Mouse (Mus musculus) embryonic facial prominence, embryonic 13.5 days (tissue): Measurements from ENCODE around the gene Klf1. TPM values are rescaled to one million over a fixed set of nuclear protein-coding genes. Genes with fewer than 3 reads are reported as not detected.

Experiments
- ATAC-seq: fragments of 200-750 bp; cut with Nextera tagmentation; 2 replicates; pipeline ENCODE4 v1.8.0; 2017; ENCODE audit warnings: low read depth; ENCODE audit not compliant: insufficient number of reproducible peaks, insufficient read depth, low FRiP score, low TSS enrichment
- H3K27ac ChIP-seq: fragments of 300-500 bp; sonication (generic); 2 replicates; pipeline ENCODE4 v1.5.1; 2015; ENCODE audit warnings: moderate library complexity, mild to moderate bottlenecking, inconsistent platforms
- H3K27me3 ChIP-seq: fragments of 300-500 bp; sonication (generic); 2 replicates; pipeline ENCODE4 v1.6.1; 2015; ENCODE audit warnings: mild to moderate bottlenecking, inconsistent platforms
- H3K36me3 ChIP-seq: fragments of 300-500 bp; sonication (generic); 2 replicates; pipeline ENCODE4 v1.6.1; 2015; ENCODE audit warnings: mild to moderate bottlenecking, inconsistent platforms
- H3K4me1 ChIP-seq: fragments of 300-500 bp; sonication (generic); 2 replicates; pipeline ENCODE4 v1.6.1; 2015; ENCODE audit warnings: inconsistent platforms
- H3K4me2 ChIP-seq: fragments of 300-500 bp; sonication (generic); 2 replicates; pipeline ENCODE4 v1.6.1; 2015; ENCODE audit warnings: moderate library complexity, mild to moderate bottlenecking, inconsistent platforms
- H3K4me3 ChIP-seq: fragments of 300-500 bp; sonication (generic); 2 replicates; pipeline ENCODE4 v1.5.1; 2015; ENCODE audit warnings: mild to moderate bottlenecking, inconsistent platforms
- H3K9ac ChIP-seq: fragments of 300-500 bp; sonication (generic); 2 replicates; pipeline ENCODE4 v1.6.1; 2015; ENCODE audit warnings: mild to moderate bottlenecking, inconsistent platforms
- H3K9me3 ChIP-seq: fragments of 300-500 bp; sonication (generic); 2 replicates; pipeline ENCODE4 v1.6.1; 2016; ENCODE audit warnings: inconsistent platforms
- WGBS: fragments of 180-500 bp; shearing (Covaris S2); methylation state at CpG from one replicate; pipeline ENCODE4 v1.1.7; 2015; ENCODE audit warnings: mixed read lengths; 5-methylcytosine and 5-hydroxymethylcytosine counted together
- polyA plus RNA-seq: library from polyadenylated mRNA; unstranded; fragments of >200 nt; fragmentation: Nextera tagmentation; extraction: Ambion mirVana; gene quantifications from 2 replicates; pipeline ENCODE4 v1.2.1, GENCODE M21; 2015

Klf1 gene
- polyA plus RNA-seq, 1 experiment from 2014 or later: 1.8 TPM

DNA sequence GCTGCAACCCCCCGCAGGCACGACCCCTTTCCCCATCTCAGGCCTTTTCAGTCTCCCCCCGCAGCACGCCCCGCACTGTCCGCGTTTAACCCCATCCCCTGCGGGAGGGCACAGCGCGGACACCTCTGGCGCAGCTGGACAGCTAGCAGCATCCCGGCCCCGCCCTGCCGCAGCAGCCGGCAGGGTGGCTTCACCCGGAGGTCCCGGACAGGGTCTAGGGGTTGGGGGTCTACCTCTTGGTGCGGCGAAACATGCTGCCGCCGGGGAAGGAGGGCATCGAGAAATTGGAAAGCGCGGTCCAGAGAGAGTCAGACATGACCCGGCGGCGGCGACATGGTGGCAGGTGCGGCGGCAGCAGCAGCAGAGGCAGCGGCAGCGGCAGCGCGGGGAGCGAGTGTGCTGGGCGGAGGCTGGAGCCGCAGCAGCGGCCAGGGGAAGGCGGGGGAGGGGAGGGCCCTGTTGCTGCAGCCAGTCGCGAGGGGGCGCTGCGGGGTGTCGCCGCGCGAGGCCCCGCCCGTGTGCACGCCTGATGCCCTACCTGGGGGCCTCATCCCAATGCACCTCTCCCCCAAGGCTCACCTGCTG, 35.3 kb downstream of the Klf1 start, which contains the start of gene Mast1:
Gene Mast1, minus strand, starts transcription at position 398 of the 585 bp plus-strand sequence.
- H3K36me3 ChIP-seq: no peaks in the 10 kb centered on the region
- H3K27ac ChIP-seq: no peak within 1 kb of the TSS
- peak within 1 kb of the TSS; percentile 45 for H3K4me3 ChIP-seq
- ATAC-seq: no peak
- H3K9ac ChIP-seq: peak within 1 kb of the TSS; percentile 49; the same call in 1 of the 2 replicates
- peaks cover 90% of the 10 kb centered on the region for H3K27me3 ChIP-seq
- H3K9me3 ChIP-seq: no peaks in the 10 kb centered on the region
- under 1% methylated on average over 47 of the region's 50 CpGs for WGBS
- peaks cover 17% of the 10 kb centered on the region for H3K4me1 ChIP-seq
- peak within 1 kb of the TSS; percentile 81 for H3K4me2 ChIP-seq

DNA sequence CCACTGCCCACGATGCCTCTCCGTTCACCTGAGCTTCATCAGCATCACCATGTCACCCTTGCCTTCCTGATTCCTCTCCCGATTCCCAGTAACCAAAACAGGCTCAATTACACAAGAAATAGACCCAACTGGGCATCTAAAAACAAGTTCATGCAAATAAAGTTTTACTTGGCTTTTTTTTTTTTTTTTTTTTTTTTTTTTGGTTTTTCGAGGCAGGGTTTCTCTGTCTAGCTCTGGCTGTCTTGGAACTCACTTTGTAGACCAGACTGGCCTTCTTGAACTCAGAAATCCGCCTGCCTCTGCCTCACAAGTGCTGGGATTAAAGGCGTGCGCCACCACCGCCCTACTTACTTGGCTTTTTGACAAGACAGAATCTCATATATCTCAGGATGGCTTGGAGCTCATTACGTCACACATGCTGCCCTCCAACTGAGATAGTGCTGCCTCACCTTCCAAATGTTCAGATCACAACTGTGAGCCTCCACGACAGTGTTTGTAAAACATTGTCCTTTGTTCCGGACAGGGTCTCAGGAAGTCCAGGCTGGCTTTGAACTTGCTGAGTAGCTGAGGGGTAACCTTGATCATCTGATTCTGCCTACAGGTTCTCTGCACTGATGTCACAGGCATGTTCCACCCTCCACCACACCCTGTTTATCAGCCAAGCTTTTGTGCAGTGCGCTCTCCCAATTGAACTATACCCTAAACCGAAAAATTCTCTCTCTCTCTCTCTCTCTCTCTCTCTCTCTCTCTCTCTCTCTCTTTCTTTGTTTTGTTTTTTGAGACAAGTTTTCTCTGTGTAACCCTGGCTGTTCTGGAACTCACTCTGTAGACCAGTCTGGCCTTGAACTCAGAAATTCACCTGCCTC, 36.1 kb downstream of the Klf1 start:
- Histone ChIP-seq H3K4me3 (peak overlapping the region; percentile 45; the same call in 1 of the 2 replicates), H3K36me3 (no peaks in the 10 kb centered on the region), H3K27ac (no peak overlapping the region), H3K4me1 (peaks cover 17% of the 10 kb centered on the region), H3K27me3 (peaks cover 86% of the 10 kb centered on the region), H3K9me3 (no peaks in the 10 kb centered on the region), H3K4me2 (peak overlapping the region; percentile 81), H3K9ac (no peak overlapping the region)
- no peak for ATAC-seq
- 61% methylated on average over 13 of the region's 13 CpGs for WGBS

DNA sequence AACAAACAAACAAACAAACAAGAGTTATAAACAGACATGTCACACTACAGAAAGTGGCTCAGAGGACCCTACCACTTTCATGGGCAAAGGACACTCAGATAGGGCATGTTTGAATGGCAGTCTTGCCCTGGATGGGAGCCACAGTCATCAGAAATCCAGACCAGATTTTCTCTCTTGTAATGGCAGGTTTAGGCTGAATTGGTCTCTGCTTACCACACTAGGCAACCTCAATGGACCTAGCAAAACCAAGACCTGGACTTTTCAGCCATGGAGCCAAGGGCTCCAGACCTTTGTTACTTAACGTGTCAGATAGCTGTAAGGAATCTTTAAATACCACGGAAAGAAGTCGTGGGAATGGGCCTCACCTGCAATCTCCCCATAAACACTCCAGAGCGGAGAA, 42.0 kb downstream of the Klf1 start:
- peaks cover 88% of the 10 kb centered on the region for H3K27me3 ChIP-seq
- no peak for ATAC-seq
- WGBS: 10% methylated on average over 4 of the region's 4 CpGs

DNA sequence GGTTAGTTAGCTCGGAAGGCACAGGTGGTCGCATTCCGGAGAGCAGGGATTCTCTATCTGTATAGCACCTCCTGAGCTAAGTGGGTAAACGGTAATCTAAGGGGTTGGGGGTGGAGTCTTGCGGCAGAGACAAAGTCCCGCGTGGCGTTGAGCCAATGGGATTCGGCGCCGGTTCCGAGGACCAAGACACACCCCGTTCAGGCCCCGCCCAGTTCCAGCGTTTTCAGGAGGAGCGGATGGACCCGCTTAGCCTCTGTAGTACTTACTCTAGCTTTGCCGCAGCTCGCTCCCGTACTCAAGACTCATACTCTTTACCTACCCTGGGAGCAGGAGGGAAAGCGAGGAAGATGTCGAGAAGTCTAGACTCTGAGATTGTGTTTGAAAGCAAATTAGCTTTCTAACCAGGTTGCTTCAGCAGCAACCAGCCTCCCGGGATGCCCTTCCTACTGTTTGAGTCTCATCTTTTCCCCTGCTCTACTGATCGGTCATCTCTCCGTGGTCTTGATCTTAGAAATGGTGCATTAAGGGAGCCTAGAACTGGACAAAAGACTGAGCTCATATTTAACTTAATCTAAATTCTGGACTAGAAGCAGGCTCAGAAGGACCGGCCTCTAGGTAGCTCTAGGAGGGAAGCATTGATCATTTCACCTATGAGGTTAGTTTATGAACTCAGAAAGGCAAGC, 42.9 kb downstream of the Klf1 start:
- no peak for ATAC-seq
- Histone ChIP-seq H3K9me3 (no peaks in the 10 kb centered on the region), H3K27me3 (peaks cover 85% of the 10 kb centered on the region), H3K36me3 (no peaks in the 10 kb centered on the region), H3K4me2 (peak overlapping the region; percentile 14; the same call in 1 of the 2 replicates), H3K27ac (no peak overlapping the region), H3K4me1 (peaks cover 18% of the 10 kb centered on the region), H3K9ac (no peak overlapping the region), H3K4me3 (peak overlapping the region; percentile 16)
- WGBS: 2% methylated on average over 26 of the region's 26 CpGs

More for the DNA sequence above, 42.0 kb downstream of the Klf1 start:
- Histone ChIP-seq H3K36me3 (no peaks in the 10 kb centered on the region), H3K9me3 (no peaks in the 10 kb centered on the region), H3K4me1 (peaks cover 18% of the 10 kb centered on the region), H3K27ac (no peak overlapping the region), H3K4me3 (no peak overlapping the region), H3K4me2 (no peak overlapping the region), H3K9ac (no peak overlapping the region)

DNA sequence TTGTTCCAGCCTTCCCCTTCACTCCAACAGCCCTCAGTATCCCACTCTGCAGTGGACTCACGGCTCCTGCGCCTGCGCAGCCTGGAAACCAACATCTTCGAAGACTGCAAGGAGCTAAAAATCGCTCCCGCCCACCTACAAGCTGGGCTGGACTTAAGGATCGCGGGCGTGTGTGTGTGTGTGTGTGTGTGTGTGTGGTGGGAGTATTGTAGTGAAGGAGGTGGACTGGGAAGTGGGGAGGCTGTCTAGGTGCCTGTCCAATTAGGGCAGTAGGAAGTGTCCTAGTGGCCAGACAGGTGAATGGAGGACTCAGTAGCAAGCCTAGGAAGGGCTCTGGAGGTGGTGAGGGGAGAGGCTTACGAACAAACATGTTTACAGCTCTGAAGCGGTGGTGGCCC, 43.5 kb downstream of the Klf1 start:
- ATAC-seq: no peak
- WGBS: 3% methylated on average over 11 of the region's 11 CpGs
- H3K9ac ChIP-seq: no peak overlapping the region
- peaks cover 18% of the 10 kb centered on the region for H3K4me1 ChIP-seq
- peak overlapping the region; percentile 47 for H3K4me3 ChIP-seq
- H3K27me3 ChIP-seq: peaks cover 88% of the 10 kb centered on the region
- H3K27ac ChIP-seq: no peak overlapping the region
- H3K9me3 ChIP-seq: no peaks in the 10 kb centered on the region
- no peaks in the 10 kb centered on the region for H3K36me3 ChIP-seq
- H3K4me2 ChIP-seq: peak overlapping the region; percentile 85; the same call in 1 of the 2 replicates

DNA sequence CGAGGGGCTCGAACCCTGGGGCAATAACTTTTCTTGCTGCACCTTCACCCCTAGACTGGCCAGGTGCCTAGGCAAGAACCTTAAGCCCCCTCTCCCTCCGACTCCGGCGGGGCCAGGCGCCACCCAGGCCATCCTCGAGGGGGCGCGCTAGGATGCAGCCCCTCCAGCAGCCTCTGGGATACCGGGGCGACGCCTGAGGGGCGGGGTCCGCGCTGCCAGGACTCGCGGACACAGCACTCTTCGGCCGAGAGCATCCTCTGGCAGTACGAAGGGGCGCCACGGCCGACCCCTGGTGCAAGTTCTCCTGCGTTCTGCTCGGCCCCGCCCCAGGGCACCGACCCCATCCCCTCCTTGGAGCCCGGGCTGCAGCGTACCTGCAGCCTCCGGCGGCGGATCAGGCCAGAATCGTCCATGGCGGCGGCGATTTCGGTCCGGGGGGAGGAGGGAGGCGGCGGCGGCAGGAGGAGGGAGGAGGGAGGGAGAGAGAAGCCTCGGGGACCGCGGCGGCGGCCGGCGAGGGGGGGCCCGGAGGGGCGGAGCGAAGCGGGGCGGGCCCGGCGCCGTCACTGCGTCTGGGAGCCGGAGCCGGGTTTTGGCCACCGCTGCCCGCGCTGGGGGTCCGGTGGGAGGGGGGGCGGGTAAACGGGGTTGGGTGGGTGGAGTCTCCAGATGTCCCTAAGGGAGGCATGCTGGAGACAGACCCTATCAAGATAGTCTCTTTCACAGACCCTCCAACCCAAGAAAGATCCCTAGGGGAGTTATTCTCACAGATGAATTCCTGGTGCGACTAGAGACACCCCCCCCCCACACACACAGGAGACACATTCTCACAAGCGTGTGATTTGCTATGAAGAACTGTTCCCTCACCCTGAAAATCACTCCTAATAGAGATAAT, 44.2 kb downstream of the Klf1 start:
- Histone ChIP-seq H3K4me3 (peak overlapping the region; percentile 47), H3K4me2 (peak overlapping the region; percentile 85), H3K36me3 (no peaks in the 10 kb centered on the region), H3K27me3 (peaks cover 88% of the 10 kb centered on the region), H3K4me1 (peaks cover 18% of the 10 kb centered on the region), H3K9ac (0 out of 2 replicates have a peak overlapping the region, but pooled peaks have one; percentile 32), H3K9me3 (no peaks in the 10 kb centered on the region), H3K27ac (no peak overlapping the region)
- 0 out of 2 replicates have a peak, but pooled peaks have one; percentile 13 for ATAC-seq
- 1% methylated on average over 43 of the region's 67 CpGs for WGBS

DNA sequence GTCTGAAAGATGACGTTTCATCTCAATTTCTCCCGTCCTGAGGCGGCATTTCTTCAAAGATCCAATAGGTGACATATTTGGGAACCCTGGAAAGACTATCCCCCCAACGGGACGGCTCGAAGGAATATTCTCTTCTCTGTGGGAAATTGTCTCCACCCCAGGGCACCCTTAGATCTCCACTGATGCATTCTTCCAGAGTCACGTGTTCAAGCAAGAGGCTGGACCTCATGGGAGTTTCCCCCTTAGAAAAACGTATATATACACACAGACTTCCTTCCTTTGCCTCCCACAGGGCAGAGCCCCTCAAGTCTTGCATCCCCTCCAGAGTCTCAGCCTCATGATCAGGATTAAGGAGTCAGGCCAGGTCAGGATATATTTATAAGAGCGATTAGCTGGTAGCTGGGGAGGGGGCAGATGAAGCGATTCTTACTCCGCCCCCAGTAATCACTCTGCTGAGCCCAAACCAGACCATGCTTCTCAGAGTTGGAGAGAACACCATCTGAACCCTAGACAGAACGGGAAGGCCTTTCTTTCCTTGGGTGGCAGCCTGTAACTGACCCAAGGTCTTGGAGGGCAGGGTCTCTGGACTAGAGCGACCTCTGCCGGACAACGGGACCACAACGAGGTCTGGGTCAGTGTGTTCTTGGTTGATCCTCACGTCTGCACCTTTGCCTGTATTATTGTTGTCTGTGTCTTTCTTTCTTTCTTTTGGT, 45.0 kb downstream of the Klf1 start, which contains the start of gene Rtbdn:
Gene Rtbdn, plus strand, starts transcription at position 464 of the 713 bp plus-strand sequence.
- Histone ChIP-seq H3K27me3 (peaks cover 90% of the 10 kb centered on the region), H3K9me3 (no peaks in the 10 kb centered on the region), H3K4me2 (peak within 1 kb of the TSS; percentile 85), H3K36me3 (no peaks in the 10 kb centered on the region), H3K9ac (0 out of 2 replicates have a peak within 1 kb of the TSS, but pooled peaks have one; percentile 32), H3K27ac (no peak within 1 kb of the TSS), H3K4me1 (peaks cover 18% of the 10 kb centered on the region), H3K4me3 (peak within 1 kb of the TSS; percentile 47)
- WGBS: 8% methylated on average over 17 of the region's 17 CpGs
- no peak for ATAC-seq

DNA sequence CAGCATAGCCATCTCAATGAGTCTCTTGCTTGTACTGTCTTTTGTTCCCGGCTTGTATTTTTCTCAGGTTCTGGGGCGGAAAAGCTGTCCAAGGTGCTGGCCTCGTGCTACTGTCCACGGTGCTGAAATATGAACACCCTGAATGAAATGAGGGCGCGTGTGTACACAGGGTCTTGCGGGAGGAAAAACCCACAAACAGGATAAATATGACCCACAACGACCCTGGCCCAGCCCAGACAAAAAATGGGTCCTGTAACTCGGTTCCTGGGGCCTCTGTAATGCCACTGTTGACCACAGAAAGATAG, 45.5 kb downstream of the Klf1 start:
- no peak overlapping the region for H3K9ac ChIP-seq
- H3K27me3 ChIP-seq: peaks cover 91% of the 10 kb centered on the region
- WGBS: 10% methylated on average over 9 of the region's 9 CpGs
- no peak for ATAC-seq
- no peaks in the 10 kb centered on the region for H3K9me3 ChIP-seq
- H3K27ac ChIP-seq: no peak overlapping the region
- no peak overlapping the region for H3K4me3 ChIP-seq
- H3K4me2 ChIP-seq: no peak overlapping the region
- peaks cover 18% of the 10 kb centered on the region for H3K4me1 ChIP-seq
- no peaks in the 10 kb centered on the region for H3K36me3 ChIP-seq

DNA sequence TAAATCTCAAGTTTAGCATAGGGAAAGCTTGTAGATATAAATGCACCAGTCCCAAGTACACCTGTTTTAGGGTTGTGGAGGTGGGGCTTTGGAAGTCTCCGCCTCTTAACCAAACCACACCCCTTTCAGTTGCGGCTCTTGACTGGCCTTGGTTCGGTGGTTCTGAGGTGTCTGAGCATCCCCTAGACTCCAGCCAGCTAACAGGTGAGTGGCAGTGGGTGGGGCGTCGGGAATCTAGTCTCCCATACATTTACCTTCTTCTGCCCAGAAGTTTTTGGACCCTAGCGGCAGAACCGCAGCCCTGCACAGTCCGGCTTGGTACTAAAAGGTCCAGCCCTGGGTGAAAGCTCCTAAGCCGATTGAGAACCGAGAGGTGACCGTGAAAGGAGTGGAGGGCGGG, 48.0 kb downstream of the Klf1 start:
- no peaks in the 10 kb centered on the region for H3K9me3 ChIP-seq
- peaks cover 14% of the 10 kb centered on the region for H3K4me1 ChIP-seq
- peaks cover 85% of the 10 kb centered on the region for H3K27me3 ChIP-seq
- no peak overlapping the region for H3K9ac ChIP-seq
- no peaks in the 10 kb centered on the region for H3K36me3 ChIP-seq
- no peak overlapping the region for H3K4me3 ChIP-seq
- WGBS: 15% methylated on average over 12 of the region's 12 CpGs
- H3K27ac ChIP-seq: no peak overlapping the region
- H3K4me2 ChIP-seq: no peak overlapping the region
- no peak for ATAC-seq

DNA sequence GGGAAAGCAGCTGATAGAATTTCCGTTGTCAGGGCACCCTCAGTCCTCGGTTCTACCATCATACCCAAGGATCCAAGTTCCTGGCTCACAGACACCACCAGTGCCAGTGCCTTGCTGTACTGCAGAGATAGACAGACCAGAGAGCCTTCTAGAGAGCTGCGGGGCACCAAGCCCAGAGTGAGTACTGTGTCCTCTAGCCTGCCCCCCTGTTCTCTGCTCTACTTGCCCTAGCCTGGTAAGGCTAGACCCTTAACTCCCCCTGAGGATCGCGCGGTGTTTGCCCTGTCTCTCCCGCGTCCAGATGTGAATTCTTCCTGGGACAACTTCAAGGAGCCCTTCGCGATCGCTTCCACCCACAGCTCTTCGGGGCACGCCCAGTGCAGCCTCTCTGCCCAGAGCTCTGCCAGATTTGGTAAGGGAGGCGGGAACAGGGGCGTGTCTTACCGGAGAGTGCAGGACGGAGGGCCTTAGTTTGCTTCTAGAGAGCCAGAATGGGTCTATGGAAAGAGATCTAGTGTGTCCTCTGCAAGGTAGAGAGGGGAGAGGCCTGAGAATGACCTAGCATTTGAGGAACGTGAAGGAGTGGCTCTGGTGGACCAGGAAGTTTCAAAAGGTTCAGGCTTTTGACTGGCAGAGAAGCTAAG, 51.0 kb downstream of the Klf1 start:
- H3K9ac ChIP-seq: no peak overlapping the region
- H3K36me3 ChIP-seq: peaks cover 11% of the 10 kb centered on the region
- WGBS: 9% methylated on average over 18 of the region's 18 CpGs
- peak overlapping the region; percentile 6; the same call in 1 of the 2 replicates for H3K4me3 ChIP-seq
- no peaks in the 10 kb centered on the region; the same call in 1 of the 2 replicates for H3K4me1 ChIP-seq
- peak overlapping the region; percentile 24; the same call in 1 of the 2 replicates for H3K4me2 ChIP-seq
- H3K27me3 ChIP-seq: peaks cover 58% of the 10 kb centered on the region
- no peaks in the 10 kb centered on the region for H3K9me3 ChIP-seq
- ATAC-seq: no peak
- no peak overlapping the region for H3K27ac ChIP-seq
